Mouse (Mus musculus): ENCODE results near the gene Dcpp1.
A peak's percentile ranks its signal among the peaks of the same experiment; 100 is the strongest.
"Not testable (repeated sequence)": the region's sequence is repeated elsewhere in the genome, so short reads cannot be mapped to it uniquely, and the experiment has no call there.

Gene Dcpp1

DNA sequence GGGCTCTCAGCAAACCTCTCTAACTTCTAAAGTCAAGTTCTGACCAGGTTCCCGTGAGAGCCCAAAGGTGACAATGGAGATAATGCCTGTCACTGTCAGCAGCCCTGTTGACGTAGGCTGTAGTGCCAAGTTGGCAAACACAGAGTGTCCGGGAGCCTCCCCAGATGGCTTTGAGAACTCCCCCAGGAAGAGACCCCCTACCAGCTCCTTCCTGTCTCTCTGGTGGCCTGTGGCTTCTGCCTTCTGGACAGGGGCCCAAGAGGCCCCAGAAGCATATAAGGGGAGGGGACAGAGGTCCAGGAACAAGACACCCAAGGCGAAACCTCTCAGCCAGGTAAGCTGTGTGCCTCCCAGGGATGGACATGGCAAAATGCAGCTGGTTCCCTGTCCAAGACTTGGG lies at the start of gene Dcpp1, which contains the start of gene Dcpp2:
Gene Dcpp1, plus strand, starts transcription at position 301 of the 400 bp plus-strand sequence.
Gene Dcpp2, plus strand, starts transcription at position 305 of the 400 bp plus-strand sequence.
- not testable (repeated sequence) for DNase-seq (ENCODE audit: low read depth, low spot score)

DNA sequence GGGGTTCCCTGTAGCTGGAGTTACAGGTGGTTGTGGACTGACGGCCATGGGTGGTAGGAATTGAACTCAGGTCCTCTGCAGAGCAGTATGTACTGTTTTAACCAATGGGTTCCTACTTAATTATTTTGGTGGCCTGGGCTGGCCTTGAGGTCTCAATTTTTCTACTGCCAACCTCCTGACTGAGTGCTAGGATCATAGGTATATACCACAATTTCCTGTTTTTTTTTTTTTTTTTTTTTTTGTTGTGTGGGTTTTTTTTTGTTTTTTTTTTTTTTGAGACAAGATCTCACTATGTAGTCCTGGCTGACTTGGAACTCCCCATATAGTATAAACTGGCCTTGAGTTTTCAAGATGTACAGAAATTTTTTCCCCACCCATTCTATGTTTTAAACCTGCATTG lies 49.5 kb upstream of the Dcpp1 start:
- DNase-seq (ENCODE audit: low read depth, low spot score): no peak

DNA sequence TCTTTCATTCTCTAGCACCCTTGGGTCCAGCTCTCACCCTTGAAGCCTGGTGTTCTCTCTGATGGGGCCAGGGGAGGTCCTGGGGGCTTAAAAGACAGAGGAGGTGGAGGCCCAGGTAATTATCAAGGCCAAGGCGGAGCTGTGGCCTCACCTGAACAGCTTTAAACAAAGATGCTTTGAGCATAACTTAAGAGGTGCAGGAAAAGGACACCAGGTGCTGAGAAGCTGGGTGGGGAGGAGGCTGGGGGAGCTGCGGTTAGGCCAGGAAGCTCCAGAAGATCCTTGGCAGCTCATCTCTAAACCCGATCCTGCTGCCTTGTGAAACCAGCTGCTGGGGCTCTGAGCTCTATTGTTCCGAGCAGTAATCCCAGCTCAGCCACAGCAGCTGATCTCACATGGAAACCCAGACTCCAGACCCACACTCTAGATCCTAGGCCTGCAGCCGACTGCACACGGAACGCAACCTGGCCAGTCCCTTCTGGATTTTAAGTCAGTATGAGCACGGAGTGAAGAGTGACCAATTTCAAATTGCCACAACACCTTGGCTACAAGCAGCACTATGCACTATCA lies 44.6 kb upstream of the Dcpp1 start, which contains the start of gene Prss33:
Gene Prss33, minus strand, starts transcription at position 51 of the 570 bp plus-strand sequence.
- DNase-seq (ENCODE audit: low read depth, low spot score): no peak

DNA sequence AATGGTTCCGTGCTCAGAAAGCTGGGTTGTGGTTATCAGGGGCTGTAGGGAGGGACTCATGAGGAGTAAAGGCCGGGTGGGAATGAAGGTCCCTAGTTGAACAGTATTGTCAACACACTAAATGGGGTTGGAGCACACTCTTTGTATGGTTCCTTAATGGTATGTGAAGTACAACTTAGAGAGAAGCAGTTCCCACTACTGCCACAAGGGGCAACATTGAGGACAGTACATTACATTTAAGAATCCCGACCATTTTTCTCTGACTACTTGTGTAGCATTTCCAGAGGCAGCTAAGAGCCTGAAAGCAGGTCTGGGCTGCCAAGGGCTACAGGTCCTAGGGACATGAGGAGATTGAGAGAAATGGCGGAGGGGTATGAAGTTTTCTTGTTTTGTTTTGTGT lies 39.5 kb upstream of the Dcpp1 start:
- DNase-seq (ENCODE audit: low read depth, low spot score): peak; percentile 83

DNA sequence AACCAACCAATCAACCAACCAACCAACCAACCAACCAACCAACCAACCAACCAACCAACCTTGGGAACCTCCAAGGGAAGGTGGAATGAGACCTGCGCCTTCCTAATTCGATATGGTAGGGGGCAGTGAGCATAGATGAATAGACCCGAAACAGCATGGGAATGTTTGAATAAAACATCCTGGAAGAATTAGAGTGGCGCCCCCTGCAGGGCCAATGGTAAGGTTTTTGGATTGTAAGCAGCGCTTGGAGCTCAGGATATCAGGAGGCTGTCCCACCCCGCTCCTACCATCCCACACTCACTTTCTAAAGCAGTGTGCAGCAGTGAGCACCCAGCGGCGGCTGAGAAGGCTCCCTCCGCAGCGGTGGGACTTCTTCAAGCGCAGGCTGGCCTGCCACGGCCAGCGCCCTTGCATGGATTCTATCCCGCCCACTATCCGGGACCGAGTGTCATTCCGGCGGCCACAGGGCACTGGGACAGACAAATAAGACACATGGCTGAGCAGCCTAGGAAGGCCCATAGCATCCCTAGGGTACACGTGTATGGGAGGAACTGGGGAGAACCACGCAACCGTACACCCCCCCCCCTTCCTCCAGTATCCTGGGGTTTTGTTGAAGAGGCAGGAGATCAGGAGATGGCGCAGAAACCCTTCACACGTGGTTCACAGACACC lies 37.4 kb upstream of the Dcpp1 start:
- peak; percentile 41 for DNase-seq (ENCODE audit: low read depth, low spot score)

DNA sequence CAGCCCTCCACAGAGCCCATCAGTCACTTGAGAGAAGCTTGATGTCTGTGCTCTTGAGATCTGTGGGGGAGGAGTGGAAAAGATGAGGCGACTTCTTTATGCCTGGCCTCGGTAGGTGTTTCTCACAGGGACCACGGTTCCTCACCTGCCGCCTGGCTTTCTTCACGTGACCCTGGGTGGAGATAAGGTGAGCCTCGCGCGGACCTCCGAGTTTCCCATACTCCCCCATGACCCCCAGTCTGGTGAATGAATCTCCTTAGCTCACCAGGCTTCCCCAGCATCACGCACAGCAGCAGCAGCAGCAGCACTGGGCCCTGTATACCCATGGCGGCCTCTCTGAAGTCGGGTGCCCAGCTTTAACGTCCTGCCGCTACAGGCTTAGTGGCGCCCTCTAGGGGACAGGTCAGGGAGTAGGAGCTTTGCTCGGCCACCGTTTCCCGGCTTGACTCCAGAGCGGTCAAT lies 36.8 kb upstream of the Dcpp1 start, which contains the start of the genes Prss32 and Prss41:
Gene Prss32, plus strand, starts transcription at position 44 of the 462 bp plus-strand sequence.
Gene Prss41, minus strand, starts transcription at position 361 of the 462 bp plus-strand sequence.
- DNase-seq (ENCODE audit: low read depth, low spot score): peak; percentile 84

DNA sequence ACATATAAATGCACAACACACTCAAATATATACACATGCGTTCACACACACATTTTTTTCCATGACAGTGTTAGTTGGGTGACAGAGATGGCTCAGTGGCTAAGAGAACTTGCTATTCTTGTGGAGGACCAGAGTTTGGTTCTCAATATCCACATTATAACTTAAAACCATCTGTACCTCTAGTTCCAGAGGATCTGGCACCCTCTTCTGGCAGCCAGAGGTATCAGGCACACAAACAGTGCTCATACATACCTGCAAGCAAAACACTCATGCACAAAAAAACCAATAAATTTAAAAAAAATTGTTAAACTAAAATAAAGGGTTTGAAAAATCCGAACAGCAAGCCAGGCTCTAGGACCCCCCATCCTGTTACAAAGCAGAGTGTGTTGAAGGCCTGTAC lies 30.6 kb upstream of the Dcpp1 start:
- no peak for DNase-seq (ENCODE audit: low read depth, low spot score)

DNA sequence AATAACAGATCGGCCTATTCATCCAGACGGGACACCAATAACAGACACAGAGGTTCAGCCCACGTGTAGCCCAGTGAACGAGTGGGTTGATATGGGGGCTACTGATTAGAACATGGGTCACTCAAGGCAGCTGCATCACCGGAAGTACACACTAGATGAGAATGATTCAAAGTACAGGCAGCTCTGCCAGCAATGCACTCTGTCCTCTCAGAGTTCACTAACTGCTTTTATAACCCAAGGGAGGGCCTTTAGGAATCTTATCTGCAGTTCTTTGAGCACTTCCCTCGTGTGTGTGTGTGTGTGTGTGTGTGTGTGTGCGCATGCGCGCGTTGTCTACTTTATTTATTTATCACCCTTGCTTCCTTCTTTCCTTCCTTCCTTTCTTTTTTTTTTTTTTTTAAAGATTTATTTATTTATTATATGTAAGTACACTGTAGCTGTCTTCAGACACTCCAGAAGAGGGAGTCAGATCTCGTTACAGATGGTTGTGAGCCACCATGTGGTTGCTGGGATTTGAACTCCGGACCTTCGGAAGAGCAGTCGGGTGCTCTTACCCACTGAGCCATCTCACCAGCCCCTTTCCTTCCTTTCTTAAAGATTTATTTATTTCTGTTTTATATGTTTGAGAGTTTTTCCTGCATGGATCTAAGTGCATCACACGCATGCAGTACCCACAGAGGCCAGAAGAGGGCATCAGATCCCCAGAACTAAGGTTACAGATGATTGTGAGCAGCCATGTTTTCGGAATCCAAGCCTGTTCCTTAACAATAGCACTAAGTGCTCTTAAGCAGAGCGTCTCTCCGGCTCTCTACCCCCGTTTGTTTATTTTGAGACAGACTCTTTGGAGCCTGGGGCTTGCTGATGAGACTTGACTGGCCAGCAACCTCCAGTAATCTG lies 29.6 kb upstream of the Dcpp1 start:
- peak; percentile 73 for DNase-seq (ENCODE audit: low read depth, low spot score)

DNA sequence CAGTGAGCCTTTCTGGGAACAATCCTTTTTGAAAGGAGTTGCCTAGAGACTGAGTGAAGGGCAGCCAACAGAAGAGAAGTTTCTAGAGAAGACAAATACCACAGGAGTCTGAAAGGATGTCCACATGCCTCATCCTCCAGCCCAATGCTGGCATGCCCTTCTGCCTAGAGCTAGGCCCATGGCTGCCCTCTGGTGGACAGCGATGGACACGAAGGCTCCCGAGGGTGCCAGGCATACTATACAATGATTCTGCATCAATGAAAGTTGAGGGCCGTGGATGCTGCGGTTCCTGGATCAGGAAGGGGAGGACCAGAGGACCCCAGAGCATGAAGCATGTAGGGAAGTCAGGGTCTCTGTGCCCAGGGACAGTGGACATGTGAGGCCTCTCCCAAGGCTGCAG lies 27.4 kb upstream of the Dcpp1 start:
- DNase-seq (ENCODE audit: low read depth, low spot score): peak; percentile 53

DNA sequence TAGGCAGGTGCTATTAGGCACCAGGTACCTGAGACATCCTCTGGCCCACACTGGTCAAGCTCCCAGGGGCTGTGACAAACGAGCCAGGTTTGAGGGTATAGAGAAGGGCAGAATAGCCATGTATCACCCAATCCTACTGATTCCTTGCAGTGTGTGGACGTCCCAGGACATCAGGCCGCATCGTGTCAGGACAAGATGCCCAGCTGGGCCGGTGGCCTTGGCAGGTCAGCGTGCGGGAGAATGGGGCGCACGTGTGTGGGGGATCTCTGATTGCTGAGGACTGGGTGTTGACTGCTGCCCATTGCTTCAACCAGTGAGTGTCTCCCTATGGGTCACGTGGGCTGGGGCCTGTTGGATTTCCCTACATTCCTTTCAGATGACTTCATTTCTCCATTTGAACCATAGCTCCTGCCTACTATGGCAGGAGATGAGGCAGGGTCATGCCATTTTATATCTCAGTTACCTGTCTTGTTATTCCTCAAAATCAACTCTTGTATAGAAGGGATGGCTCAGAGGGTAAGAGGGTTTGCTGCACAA lies 26.4 kb upstream of the Dcpp1 start:
- DNase-seq (ENCODE audit: low read depth, low spot score): no peak

DNA sequence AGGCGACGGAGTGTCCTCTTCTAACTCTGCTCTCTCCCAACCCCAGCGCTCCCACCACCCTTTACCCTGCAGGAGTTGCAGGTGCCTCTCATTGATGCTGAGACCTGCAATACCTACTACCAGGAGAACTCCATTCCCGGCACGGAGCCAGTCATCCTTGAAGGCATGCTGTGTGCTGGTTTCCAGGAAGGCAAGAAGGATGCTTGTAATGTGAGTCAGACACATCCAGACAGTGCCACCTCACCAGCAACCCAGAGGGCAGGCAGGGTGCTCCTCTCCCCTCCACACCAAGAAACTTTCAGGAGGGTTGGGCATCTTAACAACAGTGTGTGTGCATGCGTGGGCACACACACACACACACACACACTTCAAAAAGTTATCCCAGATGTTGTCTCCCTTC lies 23.5 kb upstream of the Dcpp1 start:
- no peak for DNase-seq (ENCODE audit: low read depth, low spot score)

DNA sequence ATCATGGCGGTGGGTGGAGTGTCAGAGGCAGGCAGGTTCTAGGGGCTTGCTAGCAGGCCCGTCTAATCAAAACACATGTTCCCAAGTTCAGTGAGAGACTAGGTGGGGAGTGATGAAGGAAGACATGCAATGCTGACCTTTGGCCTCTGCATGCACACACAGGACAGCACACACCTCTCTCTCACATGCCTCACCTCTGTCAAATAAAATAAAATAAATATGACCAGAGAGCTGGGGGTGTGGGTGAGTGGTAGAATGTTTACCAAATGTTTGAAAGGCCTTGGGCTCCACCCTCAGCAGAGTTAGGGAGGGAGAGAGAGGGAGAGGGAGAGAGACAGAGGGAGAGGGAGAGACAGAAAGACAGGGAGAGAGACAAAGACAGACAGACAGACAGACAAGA lies 22.8 kb upstream of the Dcpp1 start:
- DNase-seq (ENCODE audit: low read depth, low spot score): no peak

DNA sequence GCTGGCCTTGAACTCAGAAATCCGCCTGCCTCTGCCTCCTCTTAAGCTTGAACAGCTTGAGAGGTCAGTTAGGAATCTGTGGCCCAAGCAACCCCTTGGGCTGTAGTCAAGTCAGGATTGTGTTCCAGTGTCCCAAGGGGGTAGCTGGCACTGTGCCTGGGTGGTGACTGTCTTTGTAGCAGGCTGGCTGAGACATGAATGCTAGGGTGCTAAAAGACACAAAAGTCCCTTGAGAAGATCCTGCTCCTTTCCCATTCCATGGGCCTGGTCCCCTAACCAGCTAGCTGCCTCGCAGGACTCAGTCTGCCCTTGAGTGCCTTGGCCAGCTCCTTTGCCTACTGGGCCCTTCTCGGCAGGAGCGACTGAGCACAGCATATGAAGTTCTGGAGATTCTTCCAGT lies 17.8 kb upstream of the Dcpp1 start:
- DNase-seq (ENCODE audit: low read depth, low spot score): no peak

DNA sequence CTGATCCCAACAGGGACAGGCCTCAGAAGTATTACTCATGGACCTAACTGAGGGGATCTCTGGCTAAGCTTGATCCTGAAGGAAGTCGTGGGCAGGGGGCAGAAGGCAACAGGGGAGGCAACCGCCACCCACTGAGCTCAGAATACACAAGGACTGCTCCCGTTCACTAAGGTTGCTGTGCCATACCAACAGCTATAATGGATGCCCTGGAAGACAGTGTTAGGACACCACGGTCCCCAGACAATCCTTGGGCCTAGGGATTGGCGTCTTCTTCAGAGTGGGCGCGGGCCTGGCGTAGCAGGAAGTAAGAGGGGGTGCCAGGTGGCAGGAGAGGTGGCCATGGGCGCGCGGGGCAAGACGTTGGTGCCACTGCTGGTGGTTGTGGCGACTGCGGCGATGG lies 12.9 kb upstream of the Dcpp1 start, which contains the start of gene Prss21:
Gene Prss21, plus strand, starts transcription at position 301 of the 400 bp plus-strand sequence.
- no peak for DNase-seq (ENCODE audit: low read depth, low spot score)

DNA sequence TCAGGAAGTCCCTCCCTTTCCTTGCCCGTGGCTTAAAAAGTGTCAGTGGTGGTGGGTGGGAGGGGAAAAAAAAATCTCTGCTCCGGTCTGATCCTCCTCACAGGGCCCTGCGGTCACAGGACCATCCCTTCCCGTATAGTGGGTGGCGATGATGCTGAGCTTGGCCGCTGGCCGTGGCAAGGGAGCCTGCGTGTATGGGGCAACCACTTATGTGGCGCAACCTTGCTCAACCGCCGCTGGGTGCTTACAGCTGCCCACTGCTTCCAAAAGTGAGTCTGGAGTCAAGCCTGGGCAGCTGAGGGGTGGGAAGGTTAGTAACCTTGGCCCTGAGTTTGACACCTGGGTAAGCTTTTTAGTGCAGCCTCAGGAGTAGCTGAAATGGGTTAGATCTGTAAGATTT lies 12.2 kb upstream of the Dcpp1 start:
- DNase-seq (ENCODE audit: low read depth, low spot score): no peak

DNA sequence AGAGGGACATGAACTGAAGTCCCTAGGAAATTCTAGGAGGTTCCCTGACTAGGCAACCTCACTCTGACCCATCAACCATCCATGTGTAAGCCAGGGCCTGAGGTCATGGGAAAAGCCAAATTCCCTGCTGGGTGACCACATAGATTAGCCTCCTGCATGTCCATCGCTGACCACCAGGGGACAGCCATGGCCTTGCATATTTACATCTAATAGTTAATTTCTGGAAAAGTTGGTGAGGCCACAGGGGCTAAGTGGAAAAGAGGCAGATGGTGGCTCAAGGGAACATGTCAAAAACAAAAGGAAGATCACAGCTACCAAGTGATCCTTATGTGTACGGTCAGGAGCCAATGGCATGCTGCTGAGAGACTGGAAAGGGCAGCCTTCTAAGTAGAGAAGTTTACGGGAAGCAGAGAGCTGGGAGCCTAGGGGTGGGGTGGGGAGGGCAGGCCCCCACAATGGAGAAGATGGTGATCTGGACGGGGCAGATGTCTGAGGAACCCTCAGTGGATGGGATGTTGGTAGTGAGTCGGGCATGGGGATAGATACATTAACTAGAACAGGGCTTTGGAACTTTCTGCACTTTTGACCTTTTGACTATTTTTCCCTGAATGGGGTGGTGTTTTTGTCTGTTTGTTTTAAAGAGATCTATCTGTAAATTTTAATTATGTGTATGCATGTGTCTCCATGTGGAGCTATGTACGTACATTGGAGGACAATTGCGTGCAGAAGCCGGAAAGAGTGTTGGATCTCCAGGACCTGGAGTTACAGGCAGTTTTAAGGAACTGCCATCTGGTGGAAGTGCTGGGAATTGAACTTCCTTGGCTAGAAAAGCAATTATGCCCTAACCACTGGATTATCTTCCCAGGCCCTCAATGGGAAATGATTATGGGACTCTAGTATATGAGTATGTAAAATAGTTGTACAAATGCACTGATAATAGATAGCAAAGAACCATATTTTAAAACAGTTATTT lies 6.5 kb upstream of the Dcpp1 start:
- peak; percentile 68 for DNase-seq (ENCODE audit: low read depth, low spot score)

DNA sequence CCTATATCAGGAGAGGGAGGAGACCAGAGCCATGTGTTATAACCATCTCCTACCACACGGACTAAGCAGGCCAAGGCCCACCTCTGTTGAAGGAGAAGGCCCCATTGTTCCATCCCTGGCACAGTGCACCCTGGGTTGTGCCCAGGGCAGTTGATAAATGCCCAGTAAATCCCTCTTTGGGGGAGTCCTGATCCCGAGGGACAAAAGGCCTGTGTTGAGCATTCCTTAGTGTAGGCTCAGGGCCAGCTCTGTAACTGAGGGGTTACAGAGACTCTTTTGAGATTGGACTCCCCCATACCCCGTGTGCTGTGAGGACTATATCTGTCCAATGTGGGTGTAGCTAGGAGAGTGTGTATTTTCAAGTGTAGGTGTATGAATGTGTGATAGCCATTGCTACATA lies 3.9 kb upstream of the Dcpp1 start:
- DNase-seq (ENCODE audit: low read depth, low spot score): no peak

DNA sequence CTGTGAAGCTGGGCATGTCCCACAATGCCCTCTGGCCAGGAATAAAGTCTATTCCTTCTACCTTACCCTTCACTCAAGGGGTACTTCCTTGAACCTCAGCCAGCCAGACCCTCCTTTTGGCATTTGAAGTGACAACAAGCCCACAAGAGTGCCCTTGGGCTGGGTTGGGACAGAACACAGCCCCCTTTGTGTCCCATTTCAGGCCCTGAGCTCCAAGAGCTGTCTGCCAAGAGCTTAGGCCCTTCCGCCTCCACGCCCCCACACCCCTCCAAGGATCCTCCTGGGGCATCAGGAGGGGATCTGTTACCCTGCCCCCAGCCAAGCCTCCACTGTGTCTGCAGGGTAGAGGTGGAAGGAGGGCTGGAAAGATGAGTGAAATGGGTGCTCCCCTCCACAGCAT lies 3.5 kb upstream of the Dcpp1 start:
- DNase-seq (ENCODE audit: low read depth, low spot score): no peak

DNA sequence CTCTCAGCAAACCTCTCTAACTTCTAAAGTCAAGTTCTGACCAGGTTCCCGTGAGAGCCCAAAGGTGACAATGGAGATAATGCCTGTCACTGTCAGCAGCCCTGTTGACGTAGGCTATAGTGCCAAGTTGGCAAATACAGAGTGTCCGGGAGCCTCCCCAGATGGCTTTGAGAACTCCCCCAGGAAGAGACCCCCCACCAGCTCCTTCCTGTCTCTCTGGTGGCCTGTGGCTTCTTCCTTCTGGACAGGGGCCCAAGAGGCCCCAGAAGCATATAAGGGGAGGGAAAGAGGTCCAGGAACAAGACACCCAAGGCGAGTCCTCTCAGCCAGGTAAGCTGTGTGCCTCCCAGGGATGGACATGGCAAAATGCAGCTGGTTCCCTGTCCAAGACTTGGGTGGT lies 36.5 kb downstream of the Dcpp1 start, which contains the start of gene Dcpp3:
Gene Dcpp3, plus strand, starts transcription at position 301 of the 400 bp plus-strand sequence.
- not testable (repeated sequence) for DNase-seq (ENCODE audit: low read depth, low spot score)

DNA sequence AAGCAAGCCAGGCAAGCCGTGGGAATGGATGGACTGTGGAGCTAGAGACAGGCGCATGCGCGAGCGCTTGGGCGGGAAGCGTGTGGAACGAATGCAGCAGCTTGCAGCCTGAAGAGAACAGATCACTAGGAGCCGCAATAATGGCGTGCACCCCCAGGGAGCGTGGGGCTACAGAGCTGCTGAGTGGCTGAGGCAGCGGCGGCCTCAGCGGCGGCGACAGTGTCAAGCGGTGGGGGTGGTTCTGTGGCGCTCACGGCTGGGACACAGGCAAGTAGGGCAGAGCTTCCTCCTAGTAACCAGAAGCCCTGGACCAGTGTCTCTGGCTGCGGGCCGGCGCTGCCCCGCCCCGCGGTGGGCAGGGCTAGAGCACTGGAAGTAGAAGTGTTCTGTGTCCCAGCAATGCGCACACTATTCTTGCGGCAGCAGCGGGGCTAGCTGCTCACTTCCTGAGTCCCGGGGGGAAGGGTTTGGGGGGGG lies 43.9 kb downstream of the Dcpp1 start:
- peak; percentile 94 for DNase-seq (ENCODE audit: low read depth, low spot score)

All from mesoderm, embryonic 11.5 days (tissue).